Mouse (Mus musculus) olfactory bulb, adult 2 months (tissue): ENCODE measurements at regions not wholly inside any gene's neighbourhood (a gene's known extent, or its start where the extent isn't known, plus 50 kb on each side); places are given as distances from the start of the nearest gene placed in this dataset.

Experiments used
- H3K27ac ChIP-seq: fragments of 200-500 bp; 2 replicates; pipeline ENCODE4 v1.5.1; 2012; ENCODE audit warnings: low read depth, low read length; ENCODE audit not compliant: insufficient read depth
- H3K4me1 ChIP-seq: fragments of 200-500 bp; 2 replicates; pipeline ENCODE4 v1.6.1; 2012; ENCODE audit warnings: low read length; ENCODE audit not compliant: control insufficient read depth, insufficient read depth
- H3K4me3 ChIP-seq: fragments of 200-500 bp; 2 replicates; pipeline ENCODE4 v1.5.1; 2012; ENCODE audit warnings: mild to moderate bottlenecking, low read depth, low read length, moderate library complexity; ENCODE audit not compliant: insufficient read depth
- CTCF ChIP-seq: fragments of 200-500 bp; IDR thresholded peaks from 2 replicates; pipeline ENCODE4 v1.5.1; 2012; ENCODE audit warnings: low read depth, mild to moderate bottlenecking, low read length, moderate library complexity; ENCODE audit not compliant: insufficient read depth
- POLR2A ChIP-seq: fragments of 200-500 bp; IDR thresholded peaks from 2 replicates; pipeline ENCODE4 v1.6.1; 2012; ENCODE audit warnings: mild to moderate bottlenecking, low read depth, low read length, moderate library complexity; ENCODE audit not compliant: insufficient read depth
- WGBS: fragments of 180-500 bp; shearing (Covaris S2); methylation state at CpG from one replicate; pipeline ENCODE4 v1.1.7; 2018; 5-methylcytosine and 5-hydroxymethylcytosine counted together

DNA sequence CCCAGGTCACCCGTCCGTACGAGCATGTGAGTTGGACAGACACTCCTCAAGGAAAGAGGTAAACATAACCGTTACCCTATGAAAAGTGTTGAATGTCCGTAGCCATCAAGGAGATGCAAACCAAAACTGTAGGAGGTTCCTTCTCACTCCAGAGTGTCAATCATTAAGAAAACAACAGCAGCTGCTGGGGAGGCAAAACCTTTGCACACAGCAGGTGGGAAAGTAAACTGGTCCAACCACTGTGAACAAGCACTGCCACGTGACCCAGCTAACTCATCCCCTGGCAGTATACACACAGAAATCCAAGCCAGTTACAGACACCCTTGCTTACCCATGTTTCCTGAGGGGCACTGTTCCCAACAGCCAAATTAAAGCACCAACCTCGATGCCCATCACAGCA is 54.7 kb upstream of the Irx5 start:
- H3K4me1 ChIP-seq, result peaks cover 3% of the 10 kb centered on the region; the same call in 1 of the 2 replicates
- no peak overlapping the region for H3K27ac ChIP-seq
- 86% methylated on average over 7 of the region's 7 CpGs for WGBS
- no peak for TF ChIP-seq POLR2A
- TF ChIP-seq CTCF, result no peak
- H3K4me3 ChIP-seq, result no peak overlapping the region

DNA sequence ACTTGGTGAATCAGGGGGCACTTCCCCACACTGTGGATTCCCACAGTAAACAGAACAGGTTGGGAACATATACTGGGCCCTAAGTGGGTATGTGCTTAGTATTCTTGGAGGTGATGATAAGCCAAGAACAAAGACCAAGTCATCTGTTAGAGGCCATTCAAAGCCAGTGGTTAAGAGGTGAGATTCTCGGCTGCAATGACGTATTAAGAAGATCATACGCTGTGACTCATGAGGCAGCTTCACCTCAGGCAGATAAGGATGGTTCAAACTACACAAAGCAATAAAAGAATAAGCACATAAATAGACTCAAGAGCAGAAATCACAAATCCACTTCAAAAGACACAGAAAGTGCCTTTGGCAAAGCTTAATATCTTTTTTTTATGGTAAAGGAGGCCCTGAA is 56.4 kb upstream of the Irx5 start:
- Histone ChIP-seq H3K4me1 (peaks cover 3% of the 10 kb centered on the region; the same call in 1 of the 2 replicates), H3K4me3 (no peak overlapping the region), H3K27ac (peak overlapping the region; percentile 16; the same call in 1 of the 2 replicates)
- TF ChIP-seq POLR2A, result no peak
- TF ChIP-seq CTCF, result no peak
- 75% methylated on average over 3 of the region's 3 CpGs for WGBS

GRCm38 (mm10) chr8:92286841-92287811 is 70.3 kb upstream of the Irx5 start:
- WGBS, result 75% methylated on average over 26 of the region's 26 CpGs
- no peak overlapping the region for H3K27ac ChIP-seq
- TF ChIP-seq CTCF, result no peak
- TF ChIP-seq POLR2A, result no peak
- no peak overlapping the region for H3K4me3 ChIP-seq
- no peaks in the 10 kb centered on the region for H3K4me1 ChIP-seq

DNA sequence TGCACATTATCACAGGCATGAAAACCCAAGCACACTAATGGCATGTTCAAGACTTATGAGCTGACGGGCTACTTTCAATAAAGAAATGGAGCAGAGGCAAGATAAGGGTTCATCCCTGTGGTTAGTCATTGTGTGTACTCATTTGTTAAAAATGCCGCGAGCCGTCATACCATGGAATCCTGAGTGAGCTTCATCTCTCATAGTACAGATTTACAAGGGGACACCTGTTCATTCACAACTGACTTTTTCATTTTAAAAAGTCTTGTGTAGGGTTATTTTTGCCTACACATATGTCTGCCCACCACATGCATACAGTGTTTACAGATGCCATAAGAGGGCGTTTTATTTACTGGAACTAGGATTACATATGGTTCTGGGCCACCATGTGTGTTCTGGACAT is 81.7 kb upstream of the Irx5 start:
- TF ChIP-seq CTCF (no peak), POLR2A (no peak)
- no peak overlapping the region for H3K4me3 ChIP-seq

GRCm38 (mm10) chr8:92272726-92273125 is 84.7 kb upstream of the Irx5 start:
- TF ChIP-seq POLR2A, result no peak
- TF ChIP-seq CTCF, result no peak
- Histone ChIP-seq H3K4me3 (no peak overlapping the region), H3K4me1 (no peaks in the 10 kb centered on the region), H3K27ac (no peak overlapping the region)
- 89% methylated on average over 1 of the region's 1 CpGs for WGBS

More for the DNA sequence above, 81.7 kb upstream of the Irx5 start:
- Histone ChIP-seq H3K4me1 (no peaks in the 10 kb centered on the region), H3K27ac (no peak overlapping the region)
- WGBS, result 95% methylated on average over 5 of the region's 5 CpGs

- Histone ChIP-seq H3K4me3 (no peak overlapping the region), H3K4me1 (no peaks in the 10 kb centered on the region), H3K27ac (no peak overlapping the region)
- 85% methylated on average over 5 of the region's 5 CpGs for WGBS
- TF ChIP-seq POLR2A (no peak), CTCF (no peak)
Observed at GRCm38 (mm10) chr8:92272073-92272472, 85.4 kb upstream of the Irx5 start.

DNA sequence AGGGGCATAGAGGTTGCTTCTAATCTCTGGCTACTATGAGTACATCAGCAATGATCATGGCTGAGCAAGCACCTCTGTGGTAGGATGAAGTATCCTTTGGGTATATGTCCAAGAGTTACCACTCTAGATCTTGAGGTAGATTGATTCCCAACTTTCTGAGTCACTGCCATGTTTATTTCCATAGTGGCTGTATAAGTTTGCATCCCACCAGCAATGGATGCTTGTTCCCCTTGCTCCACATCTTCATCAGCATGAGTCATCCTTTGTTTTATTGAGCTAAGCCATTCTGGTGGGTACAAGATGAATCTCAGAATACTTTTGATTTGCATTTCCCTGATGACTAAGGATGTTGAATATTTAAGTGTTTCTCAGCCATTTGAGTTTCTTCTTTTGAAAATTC is 86.8 kb upstream of the Irx5 start:
- no peak overlapping the region for H3K4me3 ChIP-seq
- TF ChIP-seq CTCF (no peak), POLR2A (no peak)
- no peak overlapping the region for H3K27ac ChIP-seq
- no peaks in the 10 kb centered on the region for H3K4me1 ChIP-seq

DNA sequence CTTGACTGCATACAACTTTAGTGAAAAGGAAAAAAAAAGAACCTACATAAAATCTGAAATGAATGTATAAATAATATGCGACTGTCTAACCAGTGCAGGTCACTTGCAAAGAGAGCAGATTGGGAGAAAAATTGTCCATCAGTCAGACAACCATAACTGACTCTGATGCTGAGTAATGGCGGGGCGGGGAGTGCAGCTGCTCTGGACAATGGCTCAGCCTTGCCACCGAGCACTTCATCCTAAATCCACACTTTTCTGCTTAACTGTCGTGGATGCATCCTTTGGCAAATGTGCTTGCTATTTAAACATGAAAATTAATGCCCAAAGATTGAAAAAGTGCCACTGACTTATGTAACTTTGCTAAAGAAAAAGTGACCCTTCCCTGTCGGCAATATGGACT is 90.0 kb upstream of the Irx5 start:
- no peak for TF ChIP-seq CTCF
- no peak for TF ChIP-seq POLR2A
- no peaks in the 10 kb centered on the region for H3K4me1 ChIP-seq
- H3K4me3 ChIP-seq, result no peak overlapping the region
- H3K27ac ChIP-seq, result no peak overlapping the region
- 88% methylated on average over 6 of the region's 6 CpGs for WGBS

GRCm38 (mm10) chr8:92260056-92260455 is 97.4 kb upstream of the Irx5 start:
- WGBS, result 89% methylated on average over 8 of the region's 8 CpGs
- TF ChIP-seq CTCF, result no peak
- TF ChIP-seq POLR2A, result no peak
- Histone ChIP-seq H3K4me1 (no peaks in the 10 kb centered on the region), H3K27ac (no peak overlapping the region), H3K4me3 (no peak overlapping the region)
